Mouse (Mus musculus) stomach, embryonic 16.5 days (tissue): ENCODE results near the gene Pinlyp. TPM values are rescaled to one million over a fixed set of nuclear protein-coding genes. Genes with fewer than 3 reads are reported as not detected.

Experiments
- ATAC-seq: fragments of 200-750 bp; cut with Nextera tagmentation; 2 replicates; pipeline ENCODE4 v1.8.0; 2017; ENCODE audit warnings: moderate number of reproducible peaks, moderate TSS enrichment; ENCODE audit not compliant: insufficient read depth, low FRiP score
- H3K27ac ChIP-seq: fragments of 300-500 bp; sonication (generic); 2 replicates; pipeline ENCODE4 v1.5.1; 2014; ENCODE audit warnings: low read length
- H3K27me3 ChIP-seq: fragments of 300-500 bp; sonication (generic); 2 replicates; pipeline ENCODE4 v1.6.1; 2014; ENCODE audit warnings: low read length, control low read depth, mixed read lengths; ENCODE audit not compliant: control insufficient read depth, insufficient read depth
- H3K36me3 ChIP-seq: fragments of 300-500 bp; sonication (generic); 2 replicates; pipeline ENCODE4 v1.6.1; 2014; ENCODE audit warnings: low read length; ENCODE audit not compliant: control insufficient read depth, insufficient read depth
- H3K4me1 ChIP-seq: fragments of 300-500 bp; sonication (generic); 2 replicates; pipeline ENCODE4 v1.6.1; 2014; ENCODE audit warnings: low read length, control low read depth, mixed read lengths; ENCODE audit not compliant: control insufficient read depth, insufficient read depth
- H3K4me2 ChIP-seq: fragments of 300-500 bp; sonication (generic); 2 replicates; pipeline ENCODE4 v1.6.1; 2014; ENCODE audit warnings: low read depth, low read length, mixed read lengths
- H3K4me3 ChIP-seq: fragments of 300-500 bp; sonication (generic); replicated peaks from 2 replicates; pipeline ENCODE4 v1.5.1; 2014; ENCODE audit warnings: mild to moderate bottlenecking, low read length
- H3K9ac ChIP-seq: fragments of 300-500 bp; sonication (generic); 2 replicates; pipeline ENCODE4 v1.6.1; 2014; ENCODE audit warnings: low read length
- H3K9me3 ChIP-seq: fragments of 300-500 bp; sonication (generic); replicated peaks from 2 replicates; pipeline ENCODE4 v1.6.1; 2016; ENCODE audit warnings: low read length, control low read depth; ENCODE audit not compliant: control insufficient read depth
- WGBS: fragments of 180-500 bp; shearing (Covaris S2); extraction: QIAGEN DNeasy Blood & Tissue Kit; methylation state at CpG from one replicate; pipeline ENCODE4 v1.1.7; 2014; 5-methylcytosine and 5-hydroxymethylcytosine counted together
- polyA plus RNA-seq: library from polyadenylated mRNA; unstranded; fragments of >200 nt; fragmentation: Nextera tagmentation; extraction: Ambion mirVana; gene quantifications from 2 replicates; pipeline ENCODE4 v1.2.1, GENCODE M21; 2015

Gene Pinlyp
- polyA plus RNA-seq, 1 experiment from 2014 or later = 16.4 TPM

- Histone ChIP-seq H3K4me2 (peak overlapping the region; percentile 58), H3K27ac (no peak overlapping the region), H3K9me3 (no peaks in the 10 kb centered on the region), H3K4me3 (peak overlapping the region; percentile 38), H3K27me3 (peaks cover 22% of the 10 kb centered on the region), H3K9ac (peak overlapping the region; percentile 61), H3K4me1 (peaks cover 12% of the 10 kb centered on the region), H3K36me3 (no peaks in the 10 kb centered on the region)
- 9% methylated on average over 43 of the region's 43 CpGs for WGBS
- ATAC-seq = peak; percentile 41; the same call in 1 of the 2 replicates
These were observed 45.9 kb downstream of the Pinlyp start for GRCm38 (mm10) chr7:24499856-24500577.

Other genes starting within 250 kb of the Pinlyp start
- 31.4 and 32.2 TPM in 2 replicates for gene Zfp61, start 244.9 kb downstream of the Pinlyp start, polyA plus RNA-seq
- gene Zfp94, start 229.5 kb downstream of the Pinlyp start, polyA plus RNA-seq = 9.0 and 10.3 TPM in 2 replicates
- 0.15 TPM in 1 of 2 replicates, not detected in the other for gene Tescl, start 212.2 kb downstream of the Pinlyp start, polyA plus RNA-seq
- 11.6 and 36.4 TPM in 2 replicates for gene Lypd5, start 196.9 kb downstream of the Pinlyp start, polyA plus RNA-seq
- gene Kcnn4, start 175.9 kb downstream of the Pinlyp start, polyA plus RNA-seq = 7.4 and 8.5 TPM in 2 replicates
- gene Smg9, start 146.5 kb downstream of the Pinlyp start, polyA plus RNA-seq = 19.5 and 21.3 TPM in 2 replicates
- 0.17 and 0.26 TPM in 2 replicates for gene Irgc1, start 93.8 kb downstream of the Pinlyp start, polyA plus RNA-seq
- gene Plaur, start 83.6 kb downstream of the Pinlyp start, polyA plus RNA-seq = 13.3 and 15.4 TPM in 2 replicates
- gene Cadm4, start 64.1 kb downstream of the Pinlyp start, polyA plus RNA-seq = 4.4 TPM in 2 replicates
- gene Zfp428, start 39.1 kb downstream of the Pinlyp start, polyA plus RNA-seq = 22.3 and 24.6 TPM in 2 replicates
- gene AC161166.1, start 33.7 kb downstream of the Pinlyp start, polyA plus RNA-seq = 0.19 and 0.30 TPM in 2 replicates
- gene Irgq, start 15.4 kb downstream of the Pinlyp start, polyA plus RNA-seq = 5.5 and 5.6 TPM in 2 replicates
- gene Xrcc1, start 171 bp upstream of the Pinlyp start, polyA plus RNA-seq = 91.4 and 114 TPM in 2 replicates
- gene Ethe1, start 41.4 kb upstream of the Pinlyp start, polyA plus RNA-seq = 35.6 and 43.4 TPM in 2 replicates
- 3.5 and 4.0 TPM in 2 replicates for gene Zfp575, start 41.5 kb upstream of the Pinlyp start, polyA plus RNA-seq
- 0.70 and 0.72 TPM in 2 replicates for gene Phldb3, start 64.6 kb upstream of the Pinlyp start, polyA plus RNA-seq
- 95.4 and 131 TPM in 2 replicates for gene Lypd3, start 90.4 kb upstream of the Pinlyp start, polyA plus RNA-seq
- not detected in 2 replicates for gene Tex101, start 130.6 kb upstream of the Pinlyp start, polyA plus RNA-seq
- not detected in 2 replicates for gene BC049730, start 163.1 kb upstream of the Pinlyp start, polyA plus RNA-seq
- not detected in 2 replicates for gene Gm4763, start 180.8 kb upstream of the Pinlyp start, polyA plus RNA-seq
- 5.2 and 6.8 TPM in 2 replicates for gene Cd177, start 214.2 kb upstream of the Pinlyp start, polyA plus RNA-seq
- 1.2 and 1.4 TPM in 2 replicates for gene Ceacam10, start 231.1 kb upstream of the Pinlyp start, polyA plus RNA-seq